Mouse (Mus musculus) lung, embryonic 15.5 days (tissue): Measurements from ENCODE around the gene Barx1. TPM values are rescaled to one million over a fixed set of nuclear protein-coding genes. Genes with fewer than 3 reads are reported as not detected.

Source experiments
- ATAC-seq: fragments of 200-750 bp; cut with Nextera tagmentation; 2 replicates; pipeline ENCODE4 v1.8.0; 2017; ENCODE audit warnings: moderate number of reproducible peaks, borderline replicate concordance; ENCODE audit not compliant: low FRiP score, low TSS enrichment; ENCODE audit errors: extremely low read depth
- H3K27ac ChIP-seq: fragments of 300-500 bp; sonication (generic); 2 replicates; pipeline ENCODE4 v1.5.1; 2015; ENCODE audit warnings: moderate library complexity, mild to moderate bottlenecking, inconsistent platforms
- H3K27me3 ChIP-seq: fragments of 300-500 bp; sonication (generic); 2 replicates; pipeline ENCODE4 v1.6.1; 2015; ENCODE audit warnings: inconsistent platforms
- H3K36me3 ChIP-seq: fragments of 300-500 bp; sonication (generic); 2 replicates; pipeline ENCODE4 v1.6.1; 2015; ENCODE audit warnings: inconsistent platforms
- H3K4me1 ChIP-seq: fragments of 300-500 bp; sonication (generic); 2 replicates; pipeline ENCODE4 v1.6.1; 2015; ENCODE audit warnings: inconsistent platforms
- H3K4me2 ChIP-seq: fragments of 300-500 bp; sonication (generic); 2 replicates; pipeline ENCODE4 v1.6.1; 2015; ENCODE audit warnings: inconsistent platforms, mild to moderate bottlenecking, moderate library complexity
- H3K4me3 ChIP-seq: fragments of 300-500 bp; sonication (generic); 2 replicates; pipeline ENCODE4 v1.5.1; 2015; ENCODE audit warnings: mild to moderate bottlenecking, inconsistent platforms
- H3K9ac ChIP-seq: fragments of 300-500 bp; sonication (generic); 2 replicates; pipeline ENCODE4 v1.6.1; 2015; ENCODE audit warnings: inconsistent platforms
- H3K9me3 ChIP-seq: fragments of 300-500 bp; sonication (generic); 2 replicates; pipeline ENCODE4 v1.6.1; 2016; ENCODE audit warnings: inconsistent platforms
- WGBS: fragments of 180-500 bp; shearing (Covaris S2); methylation state at CpG from one replicate; pipeline ENCODE4 v1.1.7; 2015; 5-methylcytosine and 5-hydroxymethylcytosine counted together
- polyA plus RNA-seq: library from polyadenylated mRNA; unstranded; fragments of >200 nt; fragmentation: Nextera tagmentation; extraction: Ambion mirVana; gene quantifications from 2 replicates; pipeline ENCODE4 v1.2.1, GENCODE M21; 2015

Gene Barx1
- 0.45 and 0.90 TPM in 2 replicates for polyA plus RNA-seq

DNA sequence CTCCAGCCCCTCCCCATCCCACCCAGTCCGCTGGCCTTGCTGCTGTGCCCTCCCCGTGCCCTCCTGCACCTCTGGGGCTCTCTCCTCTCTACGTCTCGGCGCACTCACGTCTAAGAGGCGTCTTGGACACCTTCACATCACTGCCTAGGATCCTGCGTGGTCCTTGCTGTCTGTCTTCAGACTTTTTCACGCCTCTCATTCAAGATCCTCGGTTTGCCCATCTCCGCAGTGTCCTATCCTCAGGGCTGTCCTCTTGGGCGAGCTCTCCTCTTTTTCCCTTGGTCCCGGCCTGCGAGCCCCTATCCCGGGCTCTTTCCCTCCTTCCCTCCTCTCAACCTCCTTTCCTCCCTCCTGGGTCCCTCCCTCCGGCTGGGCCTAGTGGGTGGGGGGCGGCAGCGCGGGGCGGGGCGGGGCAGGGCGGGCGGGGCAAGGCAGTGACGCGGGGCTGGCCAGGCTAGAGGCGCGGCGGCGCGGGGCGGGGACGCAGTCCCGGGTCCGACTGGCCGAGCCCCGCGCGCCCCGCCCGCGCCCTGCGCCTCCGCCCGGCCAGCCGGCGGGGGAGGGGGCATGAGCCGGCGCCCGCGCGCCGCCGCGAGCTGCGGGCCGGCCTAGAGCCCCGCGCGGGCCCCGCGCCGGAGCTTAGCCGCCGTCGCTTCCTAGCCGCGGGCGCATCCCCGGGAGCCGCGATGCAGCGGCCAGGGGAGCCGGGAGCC is at the start of gene Barx1:
TSS of gene Barx1 (plus strand) at position 568 of the 713 bp plus-strand sequence.
- peaks cover 99% of the 10 kb centered on the region for H3K27me3 ChIP-seq
- peak within 1 kb of the TSS; percentile 47 for H3K4me3 ChIP-seq
- peak; percentile 37; the same call in 1 of the 2 replicates for ATAC-seq
- H3K27ac ChIP-seq: no peak within 1 kb of the TSS
- H3K4me2 ChIP-seq: peak within 1 kb of the TSS; percentile 91
- WGBS: under 1% methylated on average over 25 of the region's 73 CpGs
- H3K9me3 ChIP-seq: no peaks in the 10 kb centered on the region
- peaks cover 44% of the 10 kb centered on the region for H3K4me1 ChIP-seq
- no peaks in the 10 kb centered on the region for H3K36me3 ChIP-seq
- peak within 1 kb of the TSS; percentile 29; the same call in 1 of the 2 replicates for H3K9ac ChIP-seq

DNA sequence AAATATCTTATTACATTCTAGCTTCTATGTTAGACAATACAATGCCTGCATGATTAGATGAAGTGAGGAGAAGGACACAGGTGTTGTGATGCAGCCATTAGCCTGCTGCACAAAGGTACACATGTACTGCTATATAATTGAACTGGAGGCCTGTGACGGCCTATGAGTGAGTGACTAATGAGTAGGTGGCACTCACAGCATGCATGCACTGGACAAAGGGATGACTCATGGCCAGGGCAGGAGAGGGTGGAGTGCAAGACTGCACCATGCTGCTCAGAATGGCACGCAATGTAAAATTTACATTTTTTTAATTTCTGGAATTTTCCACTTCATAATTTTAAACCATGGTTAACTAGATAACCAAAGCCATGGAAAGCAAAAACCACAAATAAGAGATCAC is 48.3 kb upstream of the Barx1 start:
- Histone ChIP-seq H3K9ac (no peak overlapping the region), H3K9me3 (no peaks in the 10 kb centered on the region), H3K27ac (no peak overlapping the region), H3K4me3 (no peak overlapping the region), H3K27me3 (no peaks in the 10 kb centered on the region), H3K4me2 (no peak overlapping the region), H3K4me1 (no peaks in the 10 kb centered on the region), H3K36me3 (no peaks in the 10 kb centered on the region)
- WGBS: 88% methylated on average over 2 of the region's 2 CpGs
- no peak for ATAC-seq

- Histone ChIP-seq H3K27ac (no peak overlapping the region), H3K4me1 (no peaks in the 10 kb centered on the region), H3K4me2 (no peak overlapping the region), H3K9ac (no peak overlapping the region), H3K36me3 (no peaks in the 10 kb centered on the region), H3K4me3 (no peak overlapping the region), H3K9me3 (no peaks in the 10 kb centered on the region), H3K27me3 (no peaks in the 10 kb centered on the region)
- no peak for ATAC-seq
These were observed 45.0 kb upstream of the Barx1 start for GRCm38 (mm10) chr13:48617774-48618173.

GRCm38 (mm10) chr13:48618890-48619289 is 43.9 kb upstream of the Barx1 start:
- no peak overlapping the region for H3K27ac ChIP-seq
- no peaks in the 10 kb centered on the region for H3K4me1 ChIP-seq
- ATAC-seq: no peak
- H3K4me3 ChIP-seq: no peak overlapping the region
- WGBS: 75% methylated on average over 4 of the region's 4 CpGs
- no peak overlapping the region for H3K9ac ChIP-seq
- H3K27me3 ChIP-seq: no peaks in the 10 kb centered on the region
- H3K4me2 ChIP-seq: no peak overlapping the region
- no peaks in the 10 kb centered on the region for H3K9me3 ChIP-seq
- no peaks in the 10 kb centered on the region for H3K36me3 ChIP-seq

GRCm38 (mm10) chr13:48624968-48625398 is 37.8 kb upstream of the Barx1 start:
- Histone ChIP-seq H3K27ac (peak overlapping the region; percentile 82), H3K4me2 (peak overlapping the region; percentile 93), H3K9me3 (no peaks in the 10 kb centered on the region), H3K36me3 (no peaks in the 10 kb centered on the region), H3K4me1 (peaks cover 8% of the 10 kb centered on the region; the same call in 1 of the 2 replicates), H3K9ac (peak overlapping the region; percentile 83), H3K27me3 (no peaks in the 10 kb centered on the region), H3K4me3 (peak overlapping the region; percentile 74)
- WGBS: 1% methylated on average over 26 of the region's 26 CpGs
- ATAC-seq: peak; percentile 75; the same call in 1 of the 2 replicates

- H3K9ac ChIP-seq: peak within 1 kb of the TSS; percentile 83
- WGBS: 2% methylated on average over 74 of the region's 76 CpGs
- no peaks in the 10 kb centered on the region for H3K27me3 ChIP-seq
- H3K4me3 ChIP-seq: peak within 1 kb of the TSS; percentile 74
- no peaks in the 10 kb centered on the region for H3K36me3 ChIP-seq
- H3K4me1 ChIP-seq: peaks cover 8% of the 10 kb centered on the region; the same call in 1 of the 2 replicates
- H3K9me3 ChIP-seq: no peaks in the 10 kb centered on the region
- peak within 1 kb of the TSS; percentile 93 for H3K4me2 ChIP-seq
- peak within 1 kb of the TSS; percentile 82 for H3K27ac ChIP-seq
- peak; percentile 99 for ATAC-seq
These were observed 37.2 kb upstream of the Barx1 start, which contains the start of gene Ptpdc1 for GRCm38 (mm10) chr13:48625433-48626184. Ptpdc1 (minus strand) TSS chr13:48625664.

DNA sequence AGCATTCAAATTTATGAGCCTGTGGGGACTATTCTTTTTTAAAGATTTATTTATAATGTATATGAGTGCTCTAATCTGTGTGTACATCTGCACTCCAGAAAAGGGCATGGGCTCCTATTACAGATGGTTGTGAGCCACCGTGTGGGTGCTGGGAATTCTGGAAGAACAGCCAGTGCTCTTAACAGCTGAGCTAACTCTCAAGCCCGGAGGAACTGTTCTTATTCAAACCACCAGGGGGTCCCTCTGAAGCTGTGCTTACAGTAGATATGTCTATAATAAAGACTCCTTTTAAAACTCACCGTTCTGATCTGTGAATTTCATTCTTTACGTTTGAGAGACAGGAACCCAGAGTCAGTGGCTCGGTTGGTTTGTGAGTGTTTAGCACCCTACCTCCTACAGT is 31.1 kb upstream of the Barx1 start:
- no peak overlapping the region for H3K27ac ChIP-seq
- H3K27me3 ChIP-seq: no peaks in the 10 kb centered on the region
- H3K4me1 ChIP-seq: no peaks in the 10 kb centered on the region
- ATAC-seq: no peak
- H3K4me2 ChIP-seq: no peak overlapping the region
- no peaks in the 10 kb centered on the region for H3K9me3 ChIP-seq
- WGBS: 67% methylated on average over 5 of the region's 5 CpGs
- H3K36me3 ChIP-seq: no peaks in the 10 kb centered on the region
- H3K9ac ChIP-seq: no peak overlapping the region
- no peak overlapping the region for H3K4me3 ChIP-seq

DNA sequence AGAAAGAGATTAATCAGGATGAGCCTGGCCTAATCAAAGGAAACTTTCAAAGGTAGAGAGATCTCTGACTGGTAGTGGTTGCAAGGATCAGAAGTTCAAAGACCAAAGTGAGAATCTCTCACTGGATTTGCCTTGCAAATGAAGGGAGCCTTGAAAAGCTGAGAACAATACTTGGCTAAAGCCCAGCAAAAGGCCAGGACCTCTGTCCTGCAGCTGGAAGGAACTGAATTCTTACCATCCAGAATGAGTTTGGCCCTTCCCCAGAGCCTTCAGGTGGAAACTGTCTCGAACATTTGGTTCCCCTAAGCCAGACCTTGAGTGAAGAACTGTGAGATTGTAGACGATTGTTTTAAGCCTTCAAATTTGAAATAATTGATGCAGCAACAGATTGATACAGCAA is 25.1 kb upstream of the Barx1 start:
- H3K36me3 ChIP-seq: no peaks in the 10 kb centered on the region

GRCm38 (mm10) chr13:48639570-48639969 is 23.2 kb upstream of the Barx1 start:
- Histone ChIP-seq H3K27me3 (no peaks in the 10 kb centered on the region), H3K9ac (no peak overlapping the region), H3K4me1 (no peaks in the 10 kb centered on the region), H3K36me3 (no peaks in the 10 kb centered on the region), H3K27ac (no peak overlapping the region), H3K4me3 (no peak overlapping the region), H3K9me3 (no peaks in the 10 kb centered on the region), H3K4me2 (no peak overlapping the region)
- no peak for ATAC-seq

More for the DNA sequence above, 25.1 kb upstream of the Barx1 start:
- H3K9ac ChIP-seq: no peak overlapping the region
- no peaks in the 10 kb centered on the region for H3K9me3 ChIP-seq
- H3K27me3 ChIP-seq: no peaks in the 10 kb centered on the region
- WGBS: 45% methylated on average over 2 of the region's 2 CpGs
- no peak for ATAC-seq
- H3K27ac ChIP-seq: no peak overlapping the region
- no peak overlapping the region for H3K4me2 ChIP-seq
- no peak overlapping the region for H3K4me3 ChIP-seq
- no peaks in the 10 kb centered on the region for H3K4me1 ChIP-seq

GRCm38 (mm10) chr13:48643072-48643471 is 19.7 kb upstream of the Barx1 start:
- Histone ChIP-seq H3K27me3 (no peaks in the 10 kb centered on the region), H3K9ac (no peak overlapping the region), H3K4me3 (no peak overlapping the region), H3K9me3 (no peaks in the 10 kb centered on the region), H3K4me2 (no peak overlapping the region), H3K36me3 (no peaks in the 10 kb centered on the region), H3K27ac (no peak overlapping the region), H3K4me1 (no peaks in the 10 kb centered on the region)
- no peak for ATAC-seq
- WGBS: 71% methylated on average over 6 of the region's 6 CpGs

- Histone ChIP-seq H3K27me3 (no peaks in the 10 kb centered on the region), H3K4me2 (no peak overlapping the region), H3K9ac (no peak overlapping the region), H3K36me3 (no peaks in the 10 kb centered on the region), H3K9me3 (no peaks in the 10 kb centered on the region), H3K27ac (no peak overlapping the region), H3K4me1 (no peaks in the 10 kb centered on the region), H3K4me3 (no peak overlapping the region)
- 83% methylated on average over 3 of the region's 3 CpGs for WGBS
- ATAC-seq: no peak
These were observed 18.8 kb upstream of the Barx1 start for GRCm38 (mm10) chr13:48643991-48644390.

GRCm38 (mm10) chr13:48646696-48647095 is 16.1 kb upstream of the Barx1 start:
- ATAC-seq: no peak
- Histone ChIP-seq H3K9ac (no peak overlapping the region), H3K9me3 (no peaks in the 10 kb centered on the region), H3K27me3 (peaks cover under 1% of the 10 kb centered on the region; the same call in 1 of the 2 replicates), H3K4me3 (no peak overlapping the region), H3K4me2 (no peak overlapping the region), H3K27ac (no peak overlapping the region), H3K36me3 (no peaks in the 10 kb centered on the region), H3K4me1 (no peaks in the 10 kb centered on the region; the same call in 1 of the 2 replicates)
- WGBS: 88% methylated on average over 4 of the region's 4 CpGs
